Mouse (Mus musculus) right cerebral cortex, adult 18-20 months (tissue): ENCODE measurements at regions not wholly inside any gene's neighbourhood (a gene's known extent, or its start where the extent isn't known, plus 50 kb on each side); places are given as distances from the start of the nearest gene placed in this dataset.
A peak's percentile ranks its signal among the peaks of the same experiment; 100 is the strongest.
"Not testable (repeated sequence)": the region's sequence is repeated elsewhere in the genome, so short reads cannot be mapped to it uniquely, and the experiment has no call there.

Experiments
- DNase-seq: peaks from one replicate; pipeline ENCODE4 v3.0.0; 2022; ENCODE audit warnings: mixed read lengths

GRCm38 (mm10) chr12:119102106-119102505 lies 135.9 kb upstream of the Abcb5 start:
- DNase-seq, result not testable (repeated sequence)

DNA sequence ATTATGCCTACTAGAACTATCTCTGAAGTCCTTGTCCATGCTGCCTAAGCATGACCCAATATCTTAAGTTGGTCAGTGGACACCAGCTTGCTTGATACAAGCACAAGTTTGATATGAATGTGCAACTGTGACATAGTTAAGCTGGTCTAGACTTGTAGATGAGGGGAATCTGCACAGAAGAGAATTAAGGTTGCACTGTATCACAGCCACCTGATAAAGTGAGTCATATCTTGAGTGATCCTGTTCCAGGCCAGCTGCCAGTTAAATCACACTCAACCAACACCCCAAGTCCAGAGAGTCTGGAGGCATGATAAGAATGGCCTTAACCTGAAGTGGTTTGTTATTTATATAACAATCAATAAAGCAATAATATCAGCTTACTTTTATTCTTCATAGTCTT lies 133.5 kb upstream of the Abcb5 start:
- DNase-seq, result no peak

GRCm38 (mm10) chr12:119097814-119098213 lies 131.6 kb upstream of the Abcb5 start:
- DNase-seq, result no peak

DNA sequence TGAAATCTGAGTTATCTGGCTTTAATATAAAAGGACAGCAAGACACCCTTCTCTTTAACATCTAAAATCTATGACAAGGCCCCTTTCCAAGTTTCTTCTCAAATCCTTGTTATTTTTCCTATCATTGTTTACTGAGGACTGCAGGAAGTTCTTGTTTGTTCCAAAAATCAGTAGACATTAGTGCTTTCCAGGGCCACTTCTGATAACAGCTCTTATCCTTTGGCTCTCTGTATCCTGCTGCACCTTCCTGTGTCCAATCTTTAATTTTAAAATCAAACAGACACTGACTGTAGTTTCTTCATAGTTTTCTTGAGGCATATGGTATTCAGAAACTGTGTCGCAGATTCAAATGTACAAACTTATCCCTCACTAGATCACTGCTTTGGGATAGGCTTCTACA lies 128.1 kb upstream of the Abcb5 start:
- no peak for DNase-seq

DNA sequence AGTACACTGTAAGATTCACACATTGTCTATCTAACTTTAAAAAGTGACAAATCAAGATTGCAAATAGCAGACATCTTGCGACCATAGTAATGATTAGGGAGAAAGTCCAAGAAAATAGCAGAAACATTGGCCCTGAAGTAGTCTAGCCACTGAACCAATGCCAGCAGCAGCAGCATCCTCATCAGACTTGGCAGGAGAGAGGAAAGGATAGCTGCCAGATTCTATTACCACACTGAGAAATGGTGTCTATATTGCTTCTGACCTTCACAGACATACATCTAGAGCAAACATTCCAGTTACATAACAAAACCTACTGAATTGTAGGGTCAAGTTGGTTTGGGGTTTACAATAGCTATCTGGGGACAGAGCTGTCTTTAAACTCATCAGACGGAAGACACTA lies 127.2 kb upstream of the Abcb5 start:
- DNase-seq, result no peak

GRCm38 (mm10) chr12:119089292-119089691 lies 123.1 kb upstream of the Abcb5 start:
- DNase-seq, result no peak

DNA sequence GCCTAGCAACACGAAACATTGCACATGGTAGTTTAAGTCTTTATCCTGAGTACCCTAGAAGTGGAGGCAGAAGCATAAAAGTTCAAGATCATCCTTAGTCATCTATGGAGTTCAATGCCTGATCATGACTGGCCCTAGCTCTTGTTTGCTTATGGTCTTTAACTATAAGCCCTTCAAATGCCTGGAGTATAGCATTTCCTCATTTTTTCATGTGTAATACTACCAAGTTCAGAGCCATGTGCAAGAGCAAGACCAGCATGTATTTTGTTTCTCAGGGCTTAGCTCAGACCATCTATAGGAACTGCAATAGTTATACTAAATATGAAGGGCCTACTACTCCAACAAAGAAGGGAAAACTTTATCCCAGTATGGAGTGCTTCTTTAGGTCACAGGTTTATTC lies 122.4 kb upstream of the Abcb5 start:
- no peak for DNase-seq

GRCm38 (mm10) chr12:119084814-119085213 lies 118.6 kb upstream of the Abcb5 start:
- no peak for DNase-seq

GRCm38 (mm10) chr12:119082781-119083180 lies 116.6 kb upstream of the Abcb5 start:
- DNase-seq, result no peak

DNA sequence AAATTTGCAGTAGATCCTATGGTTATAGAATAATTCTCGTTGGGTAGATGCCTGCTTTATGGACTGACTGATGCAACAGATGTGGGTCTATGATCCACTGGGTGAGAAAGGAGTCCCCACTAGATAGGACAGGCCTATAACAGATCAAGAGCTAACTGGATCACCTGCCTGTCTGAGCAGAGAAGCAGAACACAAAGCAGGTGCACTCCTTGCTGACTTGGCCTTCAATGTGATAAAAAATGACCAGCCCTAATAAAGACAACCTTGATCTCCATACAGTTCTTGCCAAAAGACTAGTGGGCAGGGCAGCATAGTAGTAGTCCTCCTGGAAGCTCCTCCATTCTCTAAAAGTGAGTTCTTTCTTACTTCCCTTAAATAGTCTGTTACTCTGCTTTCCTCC lies 109.6 kb upstream of the Abcb5 start:
- DNase-seq, result no peak

GRCm38 (mm10) chr12:119074742-119075478 lies 108.7 kb upstream of the Abcb5 start:
- no peak for DNase-seq

GRCm38 (mm10) chr12:119074147-119074546 lies 107.9 kb upstream of the Abcb5 start:
- no peak for DNase-seq

GRCm38 (mm10) chr12:119070963-119071362 lies 104.7 kb upstream of the Abcb5 start:
- no peak for DNase-seq

DNA sequence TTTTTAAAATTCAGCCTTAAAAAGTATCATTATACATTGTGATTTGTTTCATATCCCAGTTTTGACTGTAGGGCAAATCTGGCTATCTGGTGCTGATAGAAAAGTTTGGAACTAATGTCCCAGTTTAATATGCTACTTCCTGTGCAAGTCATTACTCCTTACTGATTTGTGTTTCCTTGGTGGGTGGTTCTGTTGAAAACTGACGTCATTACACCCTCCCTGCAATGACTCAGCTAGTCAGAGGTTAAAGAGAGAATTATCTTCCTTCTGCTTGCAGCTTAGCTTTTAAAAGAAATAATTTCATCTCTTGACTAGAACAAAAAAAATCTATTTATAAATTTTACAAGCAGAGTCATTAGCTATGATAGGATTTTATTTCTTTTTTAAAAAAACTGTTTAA lies 104.2 kb upstream of the Abcb5 start:
- DNase-seq, result no peak

GRCm38 (mm10) chr12:119069747-119070146 lies 103.5 kb upstream of the Abcb5 start:
- no peak for DNase-seq

DNA sequence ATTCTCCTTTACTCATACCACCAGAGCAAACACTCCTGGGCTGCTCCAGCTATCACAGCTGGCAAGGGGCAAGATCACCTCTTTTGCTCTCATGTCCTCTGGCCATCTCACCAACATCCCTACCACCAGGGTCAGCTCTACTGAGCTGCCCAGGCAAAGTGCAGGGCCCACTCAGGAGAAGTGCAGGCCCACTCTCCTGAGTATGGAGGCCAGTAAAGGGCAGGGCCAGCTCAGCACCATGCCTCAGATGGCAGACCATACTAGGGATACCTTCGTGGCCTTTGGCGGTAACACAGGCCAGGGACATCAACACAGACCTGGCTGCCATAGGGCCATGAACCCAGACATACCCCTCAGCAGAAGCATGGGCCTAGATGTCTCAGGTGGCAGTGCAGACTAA lies 101.9 kb upstream of the Abcb5 start:
- DNase-seq, result no peak

DNA sequence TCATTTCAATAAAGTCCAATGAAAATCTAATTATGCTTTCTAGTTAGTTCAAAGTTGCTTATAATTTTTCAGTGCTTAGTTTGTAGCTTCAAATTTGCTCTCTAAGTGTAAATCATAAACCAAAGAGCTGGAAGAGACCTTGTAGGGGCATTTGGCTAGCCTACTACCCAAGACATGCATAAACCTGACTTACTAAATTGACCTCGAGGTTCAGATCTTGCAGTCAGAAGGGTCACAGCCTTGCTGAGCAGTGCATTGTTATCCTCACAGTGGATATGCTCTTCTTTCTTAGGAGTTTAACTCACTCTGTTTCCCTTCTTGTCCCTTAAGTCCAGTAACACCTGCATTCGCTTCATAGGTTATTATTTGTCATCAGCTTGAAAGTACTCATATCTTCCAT lies 96.7 kb upstream of the Abcb5 start:
- no peak for DNase-seq

- DNase-seq, result no peak
Observed at GRCm38 (mm10) chr12:119062490-119062889, 96.3 kb upstream of the Abcb5 start.

GRCm38 (mm10) chr12:119054560-119054959 lies 88.3 kb upstream of the Abcb5 start:
- peak; percentile 32 for DNase-seq

GRCm38 (mm10) chr12:119051692-119052379 lies 85.6 kb upstream of the Abcb5 start:
- DNase-seq, result no peak

- no peak for DNase-seq
Observed at GRCm38 (mm10) chr12:119038306-119038705, 72.1 kb upstream of the Abcb5 start.

DNA sequence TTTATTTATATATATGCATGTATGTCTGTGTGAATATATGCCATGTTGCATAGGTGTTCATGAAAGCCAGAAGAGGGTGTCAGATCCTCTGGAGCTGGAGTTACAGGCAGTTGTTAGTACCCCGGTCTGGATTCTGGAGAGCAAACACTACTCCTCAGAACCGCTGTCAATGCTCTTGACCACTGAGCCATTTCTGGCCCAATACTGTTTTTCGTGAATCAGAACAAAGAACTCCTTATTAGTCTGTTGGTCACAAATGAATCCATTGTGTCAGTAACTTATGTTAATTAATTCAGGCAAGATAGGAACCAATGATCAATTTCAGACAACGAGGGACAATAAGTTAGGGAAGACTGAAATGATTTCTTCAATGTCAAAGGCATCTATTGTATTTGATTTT lies 68.6 kb upstream of the Abcb5 start:
- DNase-seq, result no peak

DNA sequence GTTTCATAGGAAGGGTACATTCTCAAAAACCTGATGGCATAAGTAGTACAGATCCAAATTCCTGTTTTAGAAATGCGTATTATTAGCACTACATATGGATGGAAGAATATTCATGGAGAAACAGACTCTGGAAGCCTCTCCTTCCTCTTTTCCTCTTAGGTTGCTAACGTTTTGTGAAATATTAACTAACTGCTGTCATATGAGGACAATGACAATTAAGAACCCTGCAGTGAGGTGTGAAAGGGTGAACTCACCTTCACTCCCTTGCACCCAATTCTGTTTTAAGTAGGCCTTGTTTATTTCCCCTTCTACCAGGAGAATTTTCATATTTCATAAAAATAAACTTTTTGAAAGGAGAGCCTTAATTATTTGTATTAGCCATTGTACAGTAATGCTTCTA lies 62.5 kb upstream of the Abcb5 start:
- no peak for DNase-seq

- DNase-seq, result no peak
Observed at GRCm38 (mm10) chr12:119028161-119028560, 61.9 kb upstream of the Abcb5 start.

DNA sequence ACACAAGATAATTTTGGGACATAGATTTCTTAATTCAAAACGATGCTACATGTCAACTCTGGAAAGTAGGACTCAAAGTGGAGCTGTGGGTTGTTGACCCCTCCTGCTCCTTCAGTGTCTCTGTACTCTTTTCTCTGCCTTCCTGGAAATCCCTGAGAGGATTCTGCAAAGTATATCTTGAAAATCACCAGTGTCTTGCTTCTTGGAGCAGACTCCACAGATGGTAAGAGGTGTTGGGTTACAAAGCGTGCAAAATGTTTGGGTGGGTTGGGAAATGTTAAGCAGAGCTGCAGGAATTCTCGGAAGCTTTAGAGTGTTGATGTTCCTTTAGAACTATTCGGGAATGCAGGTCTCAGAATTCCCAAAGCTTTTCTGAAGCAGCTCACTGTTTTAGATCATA lies 61.5 kb upstream of the Abcb5 start:
- peak; percentile 40 for DNase-seq
